In genomic region chr2:32621517-32621859, GRCm38 (mm10) we compare ENCODE assay signal across 8 mouse cellular contexts. TPM values are rescaled to one million over a fixed set of nuclear protein-coding genes. Genes with fewer than 3 reads are reported as not detected.
A peak's percentile ranks its signal among the peaks of the same experiment; 100 is the strongest.
DNase-seq lines count a peak whose midpoint lies in the region; ATAC-seq and TF ChIP-seq lines count a peak whose summit lies in the region.

Gene Ak1 (plus strand): TSS chr2:32621758.

- TF ChIP-seq CTCF in cerebellum, adult 2 months (IDR thresholded peaks at IDR 0.05; ENCODE audit: borderline replicate concordance, insufficient read depth, low read depth, low read length) = no peak

- no peak within 1 kb of the TSS for H3K4me3 ChIP-seq in cerebellum, adult 2 months (replicated peaks; ENCODE audit: insufficient read depth, low read depth, low read length)
- no peak within 1 kb of the TSS for H3K4me3 ChIP-seq in ES-E14 (ENCODE audit: insufficient read depth in 1 of 2, low read depth in 1 of 2, low read length in 2 of 2, poor library complexity in 1 of 2, severe bottlenecking in 1 of 2)
- H3K4me3 ChIP-seq in forebrain, embryonic 16.5 days (replicated peaks; ENCODE audit: low read length) = no peak within 1 kb of the TSS
- no peak within 1 kb of the TSS for H3K4me3 ChIP-seq in hindbrain, embryonic 13.5 days
- no peak within 1 kb of the TSS for H3K4me3 ChIP-seq in midbrain, embryonic 10.5 days

- no peak for ATAC-seq in forebrain, embryonic 16.5 days
- no peak for ATAC-seq in hindbrain, embryonic 13.5 days (ENCODE audit: low FRiP score)
- no peak for ATAC-seq in CD4-positive, CD25-positive, alpha-beta regulatory T cell, adult 4 months

- WGBS in cerebellum, adult 2 months = 21% methylated on average over 7 of the region's 7 CpGs
- WGBS in forebrain, embryonic 16.5 days = 42% methylated on average over 7 of the region's 7 CpGs
- 37% methylated on average over 7 of the region's 7 CpGs for WGBS in hindbrain, embryonic 13.5 days
- 66% methylated on average over 7 of the region's 7 CpGs for WGBS in midbrain, embryonic 10.5 days

- TF ChIP-seq POLR2A in cerebellum, adult 2 months (IDR thresholded peaks at IDR 0.05; ENCODE audit: borderline replicate concordance, insufficient read depth, low read length) = no peak

- no peak for DNase-seq in cerebellum, adult 2 months
- DNase-seq in cerebellum, postnatal 14 days = no peak
- DNase-seq in ES-E14 (ENCODE audit: low read depth, low spot score) = no peak
- DNase-seq in midbrain, embryonic 10.5 days (ENCODE audit: low spot score) = no peak
- DNase-seq in retina, postnatal 1 day = no peak

- H3K27me3 ChIP-seq in cerebellum, adult 2 months (ENCODE audit: control insufficient read depth, insufficient read depth, low read length) = no peaks in the 10 kb centered on the region
- H3K27me3 ChIP-seq in forebrain, embryonic 16.5 days (replicated peaks; ENCODE audit: control insufficient read depth, insufficient read depth, low read length) = no peaks in the 10 kb centered on the region
- H3K27me3 ChIP-seq in hindbrain, embryonic 13.5 days = no peaks in the 10 kb centered on the region
- no peaks in the 10 kb centered on the region for H3K27me3 ChIP-seq in midbrain, embryonic 10.5 days (ENCODE audit: low read depth, poor library complexity, severe bottlenecking)

- no peaks in the 10 kb centered on the region for H3K9me3 ChIP-seq in ES-E14 (ENCODE audit: control insufficient read depth, insufficient read depth, low read depth, low read length)
- H3K9me3 ChIP-seq in forebrain, embryonic 16.5 days (ENCODE audit: control insufficient read depth, low read length) = peaks cover 3% of the 10 kb centered on the region; the same call in 1 of the 2 replicates
- no peaks in the 10 kb centered on the region for H3K9me3 ChIP-seq in hindbrain, embryonic 13.5 days
- no peaks in the 10 kb centered on the region for H3K9me3 ChIP-seq in midbrain, embryonic 10.5 days (replicated peaks)

- in situ Hi-C loops in ES-E14 (cut with MboI; ENCODE audit: low sequenced_read_pairs in 2 of 2, unreplicated experiment in 2 of 2) = no loop called here

- H3K4me1 ChIP-seq in cerebellum, adult 2 months (ENCODE audit: control insufficient read depth, insufficient read depth, low read length) = peaks cover 14% of the 10 kb centered on the region
- peaks cover 1 to 31% of the 10 kb centered on the region in 2 experiments; a peak in 2 of 4 replicates for H3K4me1 ChIP-seq in ES-E14 (ENCODE audit: control insufficient read depth in 2 of 2, insufficient read depth in 2 of 2, low read length in 2 of 2, poor library complexity in 1 of 2)
- peaks cover 19% of the 10 kb centered on the region for H3K4me1 ChIP-seq in forebrain, embryonic 16.5 days (replicated peaks; ENCODE audit: control insufficient read depth, insufficient read depth, low read length)
- peaks cover 66% of the 10 kb centered on the region for H3K4me1 ChIP-seq in hindbrain, embryonic 13.5 days (replicated peaks)
- peaks cover 61% of the 10 kb centered on the region for H3K4me1 ChIP-seq in midbrain, embryonic 10.5 days

- peaks cover 16% of the 10 kb centered on the region; the same call in 1 of the 2 replicates for H3K36me3 ChIP-seq in ES-E14 (ENCODE audit: control insufficient read depth, insufficient read depth, low read length, poor library complexity, severe bottlenecking)
- H3K36me3 ChIP-seq in forebrain, embryonic 16.5 days (ENCODE audit: control insufficient read depth, insufficient read depth) = no peaks in the 10 kb centered on the region
- H3K36me3 ChIP-seq in hindbrain, embryonic 13.5 days = peaks cover 3% of the 10 kb centered on the region; the same call in 1 of the 2 replicates
- peaks cover 10% of the 10 kb centered on the region for H3K36me3 ChIP-seq in midbrain, embryonic 10.5 days

- 0 out of 2 replicates have a peak within 1 kb of the TSS, but pooled peaks have one; percentile 3 for H3K9ac ChIP-seq in ES-E14 (ENCODE audit: insufficient read depth, low read depth, low read length, poor library complexity, severe bottlenecking)
- H3K9ac ChIP-seq in forebrain, embryonic 16.5 days (replicated peaks; ENCODE audit: low read depth, low read length) = peak within 1 kb of the TSS; percentile 4; the same call in 1 of the 2 replicates
- H3K9ac ChIP-seq in hindbrain, embryonic 13.5 days = peak within 1 kb of the TSS; percentile 51

- H3K27ac ChIP-seq in cerebellum, adult 2 months (ENCODE audit: insufficient read depth, low read length) = peak within 1 kb of the TSS; percentile 11; the same call in 1 of the 2 replicates
- no peak within 1 kb of the TSS for H3K27ac ChIP-seq in ES-E14 (ENCODE audit: insufficient read depth, low read depth, low read length, poor library complexity, severe bottlenecking)
- no peak within 1 kb of the TSS for H3K27ac ChIP-seq in forebrain, embryonic 16.5 days (ENCODE audit: low read length)
- peak within 1 kb of the TSS; percentile 62 for H3K27ac ChIP-seq in hindbrain, embryonic 13.5 days
- H3K27ac ChIP-seq in midbrain, embryonic 10.5 days (replicated peaks) = peak within 1 kb of the TSS; percentile 65

- H3K4me2 ChIP-seq in forebrain, embryonic 16.5 days (ENCODE audit: low read length) = no peak within 1 kb of the TSS
- no peak within 1 kb of the TSS for H3K4me2 ChIP-seq in hindbrain, embryonic 13.5 days

TF ChIP-seq in ES-E14, 5 proteins besides CTCF, POLR2A, EP300 and RAD21:
- TF ChIP-seq ZC3H11A (IDR thresholded peaks at IDR 0.05; ENCODE audit: borderline replicate concordance, low read depth, low read length) = no peak
- TF ChIP-seq HCFC1 (IDR thresholded peaks at IDR 0.05; ENCODE audit: borderline replicate concordance, insufficient read depth, low read length) = no peak
- no peak for TF ChIP-seq MAFK (IDR thresholded peaks at IDR 0.05; ENCODE audit: insufficient read depth, low read depth, low read length)
- TF ChIP-seq CHD2 (IDR thresholded peaks at IDR 0.05; ENCODE audit: low read depth, low read length) = no peak
- TF ChIP-seq ZNF384 (IDR thresholded peaks at IDR 0.05; ENCODE audit: low read depth, low read length) = no peak
TF ChIP-seq in ES-E14: peak in this region for 0.

RNA-seq across cellular contexts. Expression of gene Ak1, which starts in this region (rescaled TPM):
- 127 and 132 TPM in 2 replicates for polyA plus RNA-seq in cerebellum, adult 2 months (2012; rRNA removed)
- total RNA-seq in ES-E14 (2012; rRNA removed) = 77.4 and 90.8 TPM in 2 replicates
- 83.8 and 91.2 TPM in 2 replicates for polyA plus RNA-seq in forebrain, embryonic 16.5 days (2015; fragmentation: Nextera tagmentation; extraction: Ambion mirVana)
- polyA plus RNA-seq in hindbrain, embryonic 13.5 days (2015; fragmentation: Nextera tagmentation; extraction: Ambion mirVana) = 68.9 and 71.5 TPM in 2 replicates
- 26.4 and 30.3 TPM in 2 replicates for polyA plus RNA-seq in midbrain, embryonic 10.5 days (2016; fragmentation: Nextera tagmentation; extraction: Ambion mirVana)
- not detected for polyA plus RNA-seq in CD4-positive, CD25-positive, alpha-beta regulatory T cell, adult 4 months (2017; shearing (Covaris generic))

Comparison
In these comparisons a context has a peak if more than half of its experiments do, and no peak if none do; other contexts are left out.
1. RNA of gene Ak1 (polyA plus RNA-seq): 127 to 132 TPM in cerebellum, adult 2 months, 83.8 to 91.2 TPM in forebrain, embryonic 16.5 days, 68.9 to 71.5 TPM in hindbrain, embryonic 13.5 days and 26.4 to 30.3 TPM in midbrain, embryonic 10.5 days; not detected in CD4-positive, CD25-positive, alpha-beta regulatory T cell, adult 4 months; every median in the first group is over 10 times any median in the second.
2. H3K27ac ChIP-seq: peak in cerebellum, adult 2 months (single experiment), hindbrain, embryonic 13.5 days (single experiment) and midbrain, embryonic 10.5 days (single experiment); none in ES-E14 (single experiment) and forebrain, embryonic 16.5 days (single experiment).
3. Peak in every context shown above with its lines, with median percentiles within 50 percentile points of each other: H3K9ac ChIP-seq.